Mouse (Mus musculus): ENCODE data around the gene Psmd12.

GRCm38 (mm10) chr11:107470521-107471041, 8.7 kb upstream of the Psmd12 start, which contains the start of gene Pitpnc1:
- TF ChIP-seq CTCF (IDR thresholded peaks at IDR 0.05; ENCODE audit: low read depth) (peak; percentile 31), EP300 (IDR thresholded peaks at IDR 0.05; ENCODE audit: low read depth) (0 out of 2 replicates have a peak, but pooled peaks have one; percentile 28)
